Mouse (Mus musculus) embryo, embryonic 10.5 days (tissue): ENCODE data around the gene Csrp1.

Source experiments
- DNase-seq: peaks from one replicate; pipeline ENCODE4 v3.0.0-alpha.2; 2015; ENCODE audit warnings: low spot score

The Csrp1 gene

DNA sequence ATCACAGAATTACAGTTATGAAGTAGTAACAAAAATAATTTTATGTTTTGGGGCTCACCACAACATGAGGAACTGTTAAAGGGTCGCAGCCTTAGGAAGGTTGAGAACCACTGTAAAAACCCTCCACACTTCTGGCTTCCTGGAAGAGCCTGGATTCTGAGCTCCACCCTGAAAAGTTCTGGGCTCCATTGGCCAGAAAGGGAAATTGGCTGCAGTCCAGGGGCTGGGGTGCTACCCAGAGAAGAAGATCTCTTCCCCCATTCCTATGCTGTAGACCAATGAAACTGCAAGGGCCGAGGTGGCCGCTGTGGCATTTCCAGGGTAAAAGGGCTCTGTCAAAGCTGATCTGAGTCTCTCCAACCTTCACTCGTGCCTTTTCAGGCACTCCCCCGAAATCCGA, 21.8 kb upstream of the Csrp1 start:
- DNase-seq = no peak

DNA sequence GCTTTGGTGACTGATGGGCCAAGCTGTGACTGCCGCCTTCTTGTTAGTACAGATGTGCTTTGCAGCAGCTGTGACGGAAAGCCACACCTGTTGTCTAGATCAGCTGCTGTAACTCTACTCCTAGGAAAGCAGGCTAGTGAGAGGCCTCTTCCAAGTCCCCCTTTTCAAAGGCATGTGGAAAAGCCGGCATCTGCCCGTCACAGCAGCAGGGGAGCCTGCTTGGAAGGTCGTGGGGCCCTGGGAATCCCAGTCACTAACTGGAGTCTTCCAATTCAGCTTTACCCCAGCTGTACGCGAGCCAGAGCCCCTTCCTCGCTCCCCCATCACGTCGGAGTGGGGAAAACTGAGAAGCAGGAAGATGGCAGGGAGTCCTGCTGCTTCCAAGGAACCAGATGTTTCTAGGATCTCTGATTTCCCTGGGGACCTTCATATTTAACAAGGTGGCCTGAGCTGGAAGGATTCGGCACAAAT, 21.4 kb upstream of the Csrp1 start:
- DNase-seq = peak; percentile 73

DNA sequence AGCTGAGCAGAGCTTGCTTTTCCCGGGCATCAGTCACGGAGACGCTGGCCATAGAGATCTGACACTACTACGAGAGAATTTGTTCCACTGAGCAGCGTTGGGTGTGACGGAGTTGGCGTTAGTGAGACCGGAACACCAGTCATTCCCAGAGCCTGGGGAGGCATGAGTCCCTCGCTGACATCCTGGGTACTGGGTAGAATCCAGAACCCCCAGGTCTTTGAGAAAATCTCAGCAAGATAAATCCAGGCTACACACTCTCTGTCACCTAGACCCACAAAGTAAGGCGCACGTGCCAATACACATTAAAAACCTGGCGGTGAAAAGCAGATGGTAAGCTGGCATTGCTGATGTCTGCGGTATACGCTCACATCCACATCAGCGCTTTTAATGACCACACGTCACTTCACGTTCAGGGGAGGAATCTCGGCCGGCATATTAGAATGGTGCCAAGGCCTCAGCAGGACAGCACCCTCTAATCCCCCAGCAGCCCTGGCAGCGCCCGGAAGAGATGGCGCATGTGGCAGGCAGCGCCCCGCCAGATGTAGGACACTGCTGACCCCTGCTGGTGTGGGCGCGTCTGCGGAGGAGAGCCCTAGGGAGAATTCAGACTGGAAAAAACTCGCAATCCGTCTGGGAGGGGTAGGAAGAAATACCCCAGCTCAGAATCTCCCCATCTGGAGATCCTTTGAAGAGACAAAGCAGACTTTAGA, 20.7 kb upstream of the Csrp1 start:
- peak; percentile 83 for DNase-seq

DNA sequence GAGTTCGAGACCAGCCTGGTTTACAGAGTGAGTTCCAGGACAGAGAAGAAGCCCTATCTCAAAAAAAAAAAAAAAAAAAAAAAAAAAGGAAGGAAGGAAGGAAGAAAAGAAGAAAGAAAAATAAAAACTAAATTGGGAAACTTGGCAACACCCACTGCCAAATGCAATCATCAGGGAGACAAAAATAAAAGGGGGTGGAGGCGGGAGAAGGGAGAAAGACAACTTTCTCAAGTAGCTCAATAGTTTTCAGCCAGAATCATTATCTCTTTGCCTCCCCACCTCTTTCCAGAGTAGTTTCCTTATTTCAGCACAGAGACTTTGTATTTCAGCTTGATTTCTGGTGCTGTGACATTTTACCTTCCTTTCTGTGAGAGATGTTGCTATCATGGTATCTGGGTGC, 20.0 kb upstream of the Csrp1 start:
- DNase-seq = no peak

DNA sequence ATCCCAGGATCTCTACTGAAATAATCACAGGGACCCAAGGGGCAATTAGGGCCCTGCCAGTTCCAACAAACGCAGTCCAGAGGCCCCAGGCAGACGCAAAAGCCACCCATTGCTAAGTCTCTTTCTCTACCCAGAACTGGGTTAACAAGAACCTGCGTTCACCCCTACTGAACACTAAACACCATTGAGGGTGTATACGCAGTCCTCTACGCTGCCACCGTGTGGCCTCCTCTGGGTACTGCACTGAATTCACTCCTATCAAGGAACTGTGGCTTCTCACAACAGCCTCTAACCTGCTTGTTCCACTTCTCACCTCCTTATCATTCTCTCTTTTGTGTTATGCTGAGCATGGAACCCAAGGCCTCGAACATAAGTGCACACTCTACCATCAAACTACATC, 19.3 kb upstream of the Csrp1 start:
- DNase-seq = peak; percentile 95

DNA sequence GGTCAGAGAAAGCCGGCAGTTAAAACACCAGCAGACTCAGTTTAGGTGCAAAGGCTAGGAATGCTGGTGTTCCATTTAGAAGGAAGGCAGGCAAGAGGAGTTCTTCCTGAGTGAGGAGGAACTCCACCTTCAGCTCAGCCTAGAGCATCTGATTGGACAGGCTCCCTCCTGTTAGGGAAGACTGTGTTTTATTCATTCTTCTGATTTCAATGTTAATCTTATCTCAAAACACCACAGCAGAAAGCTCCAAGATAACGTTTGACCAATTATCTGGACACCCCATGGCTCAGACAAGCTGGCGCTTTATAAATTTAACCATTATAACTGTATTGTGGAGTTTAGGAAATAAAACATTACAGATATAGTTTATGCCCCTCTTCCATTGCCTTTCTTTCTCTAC, 18.5 kb upstream of the Csrp1 start:
- DNase-seq = no peak

DNA sequence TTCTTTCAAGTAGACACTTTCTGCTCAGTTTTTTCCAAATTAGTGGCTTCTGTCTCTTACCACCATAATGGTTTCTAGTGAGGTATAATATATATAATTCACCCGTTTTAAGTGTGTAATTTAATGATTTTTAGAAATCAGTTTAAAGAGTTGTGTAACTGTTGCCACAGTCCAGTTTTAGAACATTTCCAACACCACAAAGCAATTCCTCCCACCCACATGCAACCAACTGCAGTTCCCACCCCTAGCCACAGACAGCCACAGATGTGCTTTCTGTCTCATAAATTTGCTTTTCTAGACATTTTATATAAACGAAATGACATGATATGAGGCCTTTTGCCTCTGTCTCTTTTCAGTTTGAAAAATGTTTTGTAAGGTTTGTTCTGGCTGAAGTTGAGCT, 17.1 kb upstream of the Csrp1 start:
- DNase-seq = no peak

DNA sequence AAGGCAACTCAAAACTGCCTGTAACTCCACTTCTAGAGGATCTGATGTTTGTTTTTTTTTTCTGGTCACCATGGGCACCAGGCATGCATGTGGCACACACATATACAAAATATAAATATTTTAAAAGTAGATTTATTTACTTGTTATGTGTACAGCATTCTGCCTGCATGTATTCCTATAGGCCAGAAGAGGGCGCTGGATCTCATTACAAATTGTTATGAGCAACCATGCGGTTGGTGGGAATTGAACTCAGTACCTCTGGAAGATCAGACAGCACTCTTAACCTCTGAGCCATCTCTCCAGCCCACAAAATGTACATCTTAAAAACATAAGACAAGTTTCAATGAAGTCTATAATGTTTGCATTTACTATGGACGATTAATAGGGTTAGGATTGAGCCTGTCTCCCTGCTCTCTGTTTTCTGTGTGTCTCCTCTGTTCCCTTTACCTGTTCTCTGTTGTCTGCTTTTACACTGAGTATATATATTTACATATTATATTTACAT, 15.5 kb upstream of the Csrp1 start:
- DNase-seq = no peak

DNA sequence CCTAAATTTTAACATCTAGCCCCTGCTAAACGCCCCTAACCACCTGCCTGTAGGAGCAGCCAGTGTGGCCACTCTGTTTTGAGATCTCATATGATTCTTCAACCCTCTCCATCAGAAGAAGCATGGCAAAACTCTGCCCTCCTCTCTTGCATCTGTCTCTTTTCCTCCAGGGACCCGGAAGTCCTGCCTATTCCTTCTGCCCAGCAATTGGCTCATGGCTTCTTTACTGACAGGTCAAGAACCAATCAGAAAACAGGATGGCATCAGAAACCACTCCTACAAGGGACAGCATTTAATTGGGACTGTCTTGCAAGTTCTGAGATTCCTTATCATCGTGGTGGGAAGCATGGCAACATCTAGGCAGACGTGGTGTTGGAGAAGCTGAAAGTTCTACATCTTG, 11.5 kb upstream of the Csrp1 start:
- no peak for DNase-seq

DNA sequence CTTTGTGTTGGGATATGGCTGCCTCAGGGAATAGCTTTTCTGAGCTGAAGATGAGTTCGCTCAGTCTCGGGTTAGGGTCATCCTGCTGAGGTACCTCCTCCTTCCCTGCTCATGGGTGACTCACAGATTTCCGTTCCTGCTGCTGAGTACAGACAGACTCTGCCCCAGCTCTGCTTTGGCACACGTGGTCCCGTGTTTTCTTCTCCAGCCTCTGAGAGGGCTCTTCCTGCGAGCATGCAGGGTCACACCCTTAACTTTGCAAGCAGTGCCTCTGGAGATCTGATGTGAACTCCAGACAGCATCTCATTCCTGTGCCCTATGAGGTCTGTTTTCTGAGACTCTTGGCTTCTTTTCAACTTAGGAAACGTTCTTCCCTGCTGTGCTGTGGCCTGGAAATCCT, 8.7 kb upstream of the Csrp1 start:
- no peak for DNase-seq

DNA sequence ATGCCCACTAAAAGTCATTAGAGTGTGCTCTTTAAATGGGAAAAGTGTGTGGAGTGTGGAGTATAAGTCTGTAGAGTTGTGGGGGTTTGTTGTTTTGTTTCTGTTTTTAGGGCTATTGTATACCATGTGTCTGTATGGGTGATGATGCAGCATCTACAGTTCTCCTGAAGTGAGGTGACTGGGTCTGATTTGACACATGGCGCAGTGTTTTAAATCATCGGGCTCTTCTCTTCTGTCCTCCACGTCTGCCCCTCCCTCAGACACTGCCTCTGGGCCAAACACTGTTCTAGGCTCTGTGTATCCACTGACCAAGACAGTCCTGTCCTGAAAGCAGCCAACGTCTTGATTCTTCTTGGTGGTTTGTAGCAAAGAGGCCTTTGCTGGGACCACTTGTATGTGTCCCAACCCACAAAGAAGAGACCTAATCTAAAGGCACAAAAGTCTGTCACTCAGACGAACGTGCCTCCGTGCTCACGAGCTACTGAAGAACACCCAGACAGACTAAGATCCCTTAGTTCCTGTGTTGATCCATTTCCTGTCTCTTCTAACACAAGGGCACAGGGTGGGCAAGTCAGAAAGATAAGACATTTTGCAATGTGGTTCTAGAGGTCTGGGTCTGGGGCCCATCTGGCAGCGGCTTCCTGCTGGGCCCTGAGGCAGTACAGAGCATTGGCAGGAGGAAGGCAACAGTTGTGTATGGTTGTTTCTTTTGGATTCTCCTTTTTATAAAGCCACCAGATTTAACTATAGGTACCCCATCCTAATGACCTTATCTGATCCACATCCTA, 5.6 kb upstream of the Csrp1 start:
- no peak for DNase-seq

DNA sequence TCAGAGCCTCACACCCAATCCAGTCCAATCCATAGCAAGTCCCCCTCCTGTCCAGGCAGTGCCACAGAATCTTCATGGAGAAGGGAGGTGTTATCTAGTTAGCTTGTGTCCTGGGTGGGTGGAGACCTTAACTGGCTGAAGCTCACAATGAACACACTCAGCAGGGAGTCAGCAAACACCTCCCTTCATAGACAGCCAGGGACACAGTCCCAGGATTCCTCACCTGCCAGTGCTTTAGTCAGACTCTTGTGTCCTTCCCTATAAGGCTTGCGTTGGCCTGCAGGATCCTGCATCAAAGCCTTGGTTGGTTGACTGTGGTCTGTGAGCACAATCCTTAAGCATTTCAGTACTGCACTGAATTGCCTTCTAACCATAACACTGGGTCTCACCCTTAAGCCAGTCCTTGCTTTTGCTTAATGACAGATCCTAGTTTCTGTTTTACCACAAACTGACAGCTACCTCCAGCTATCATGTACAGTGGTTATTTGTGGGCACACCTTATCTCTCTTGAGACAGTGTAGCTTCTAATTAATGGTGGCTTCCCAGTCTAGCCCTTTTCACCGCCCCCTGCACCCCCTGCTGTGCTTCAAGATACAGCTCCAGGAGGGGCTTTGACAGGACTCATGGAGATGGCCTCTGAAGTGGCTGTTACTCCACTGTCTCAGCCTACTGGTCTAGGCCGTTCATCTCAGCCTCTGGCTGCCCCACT, 4.8 kb upstream of the Csrp1 start:
- DNase-seq = no peak

DNA sequence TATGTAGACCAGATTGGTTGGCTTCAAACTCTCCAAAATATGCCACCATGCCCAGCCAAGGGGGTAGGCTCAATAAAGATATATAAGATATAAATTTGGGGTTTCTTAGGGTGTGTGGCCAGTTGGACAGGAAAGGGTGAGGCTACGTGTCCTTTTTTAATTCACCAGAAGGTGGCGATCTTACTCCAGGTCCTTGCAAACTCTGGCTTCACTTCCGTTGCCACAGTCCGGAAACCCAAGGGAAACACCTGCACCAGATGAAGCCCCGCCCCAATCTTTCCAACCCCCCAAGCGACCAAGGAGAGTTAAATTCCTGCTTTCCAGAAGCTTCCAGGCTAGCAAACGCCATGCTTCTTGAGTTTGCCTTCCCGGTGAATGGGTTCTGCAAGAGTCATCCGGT, 375 bp upstream of the Csrp1 start:
- DNase-seq = peak; percentile 90

DNA sequence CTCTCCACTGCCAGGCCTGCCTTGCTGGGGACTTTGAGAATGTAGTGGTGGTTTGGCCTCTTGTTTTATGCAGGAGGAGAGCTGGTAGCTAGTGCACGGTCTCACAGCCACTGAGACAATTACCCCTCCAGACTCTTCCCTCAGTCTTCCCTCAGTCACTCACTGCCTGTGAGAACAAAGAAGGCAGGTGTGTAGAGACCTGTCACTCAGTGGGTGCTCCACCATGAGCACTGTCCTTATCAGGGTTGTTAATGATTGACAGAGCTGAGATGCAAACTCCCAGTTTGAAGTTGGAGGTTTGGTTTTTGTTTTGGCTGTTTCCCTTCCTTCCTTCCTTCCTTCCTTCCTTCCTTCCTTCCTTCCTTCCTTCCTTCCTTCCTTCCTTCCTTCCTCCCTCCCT, 3.2 kb downstream of the Csrp1 start:
- no peak for DNase-seq

DNA sequence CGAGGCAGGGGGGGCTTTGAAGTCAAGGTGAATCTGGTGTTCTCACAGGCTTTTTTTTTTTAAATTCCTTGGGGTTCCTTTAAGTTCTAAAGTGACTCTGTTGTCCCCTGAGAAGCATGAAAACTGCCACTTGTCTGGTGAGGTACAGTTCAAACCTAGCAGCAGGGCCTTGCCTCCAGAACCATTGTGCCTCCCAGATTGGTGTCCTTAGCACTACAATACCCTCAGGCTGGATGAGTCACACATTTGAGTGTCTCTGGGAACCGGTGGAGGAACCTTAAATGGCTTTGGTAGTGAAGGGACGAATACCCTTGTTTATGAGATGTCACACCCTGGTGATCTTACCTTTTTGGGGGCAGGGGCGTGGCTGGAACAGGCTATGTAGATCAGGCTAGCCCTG, 4.3 kb downstream of the Csrp1 start:
- DNase-seq = no peak

DNA sequence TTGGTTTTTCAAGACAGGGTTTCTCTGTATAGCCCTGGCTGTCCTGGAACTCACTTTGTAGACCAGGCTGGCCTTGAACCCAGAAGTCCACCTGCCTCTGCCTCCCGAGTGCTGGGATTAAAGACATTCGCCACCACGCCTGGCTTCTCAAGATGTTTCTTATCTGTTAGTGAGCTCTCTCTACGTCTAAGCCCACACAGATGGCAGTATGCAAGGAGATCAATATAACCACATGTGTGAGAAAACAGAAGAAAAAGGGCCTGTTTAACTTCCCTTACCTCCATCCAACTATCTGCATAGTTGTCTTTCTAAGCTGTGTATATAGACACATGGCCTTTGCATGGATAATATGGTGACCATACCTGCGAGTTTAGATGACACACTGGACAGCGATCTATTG, 5.5 kb downstream of the Csrp1 start:
- no peak for DNase-seq

DNA sequence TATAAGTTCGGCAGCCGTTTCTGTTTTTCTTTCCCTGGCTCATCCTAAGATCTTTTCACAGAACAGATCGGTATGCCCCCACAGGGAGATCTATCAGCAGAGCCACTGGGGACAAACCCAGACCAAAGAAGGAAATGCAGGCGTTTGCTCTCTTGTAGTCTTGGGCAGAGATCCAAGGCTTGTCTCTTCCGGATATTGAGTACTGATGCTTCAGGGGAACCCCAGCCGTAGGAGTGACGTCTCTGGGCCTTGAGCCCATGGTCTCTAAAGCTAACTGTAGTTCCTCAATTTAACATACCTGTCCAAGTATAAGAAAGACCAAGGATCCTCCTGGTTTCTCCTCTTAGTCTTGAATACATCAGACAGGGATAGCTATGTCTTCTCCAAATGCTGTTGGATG, 6.1 kb downstream of the Csrp1 start:
- DNase-seq = no peak

DNA sequence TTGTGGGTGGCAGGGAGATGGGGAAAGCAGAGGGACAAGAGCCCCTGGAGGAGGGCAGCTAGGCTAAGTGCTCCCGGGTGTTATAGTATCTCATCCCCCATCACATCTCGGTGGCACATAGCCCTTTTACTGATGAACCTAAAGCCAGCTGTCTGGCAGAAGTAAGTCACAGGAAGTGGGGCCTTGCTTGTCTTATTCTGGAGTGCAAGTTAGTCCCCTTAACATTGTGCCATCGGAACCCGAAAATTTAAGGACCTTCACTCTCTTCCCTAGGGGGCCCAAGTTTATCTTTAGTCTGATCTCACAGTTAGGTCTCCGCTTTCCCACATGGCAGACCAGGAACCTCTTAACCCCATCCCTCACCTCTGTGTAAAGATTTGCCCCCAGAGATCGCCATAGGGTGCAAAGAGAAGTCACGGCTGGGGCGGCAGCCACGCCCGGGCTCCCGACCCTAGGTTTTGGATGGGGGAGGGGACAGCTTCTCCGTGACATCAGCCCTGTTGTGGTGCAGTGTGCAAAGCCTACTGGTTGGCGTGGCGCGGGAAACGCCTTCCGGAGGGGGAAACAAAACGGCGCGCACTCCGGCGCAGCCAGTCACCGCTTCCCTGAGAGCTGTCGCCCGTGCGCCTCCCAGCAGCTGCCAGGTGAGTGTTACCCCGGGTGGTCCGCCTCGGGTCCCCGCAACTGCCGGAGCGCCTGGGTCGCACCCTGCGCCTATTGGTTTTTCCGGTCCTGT, 8.9 kb downstream of the Csrp1 start:
- peak; percentile 93 for DNase-seq

DNA sequence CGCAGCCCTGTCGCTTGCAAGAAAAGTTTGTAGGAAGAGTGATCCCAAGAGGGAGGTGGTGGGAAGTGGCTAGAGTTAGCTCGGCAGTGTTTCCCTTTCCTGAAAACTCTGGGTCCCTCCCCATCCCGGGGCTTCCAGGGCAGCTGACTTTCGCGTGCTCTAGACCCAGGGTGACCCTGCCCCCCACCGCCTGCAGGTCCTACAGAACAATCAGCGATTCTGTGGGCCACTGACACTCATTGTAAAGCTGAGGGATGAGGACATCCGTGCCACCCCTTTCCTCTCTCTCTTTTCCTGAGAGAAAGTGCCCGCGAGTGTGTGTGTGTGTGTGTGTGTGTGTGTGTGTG, 9.5 kb downstream of the Csrp1 start:
- no peak for DNase-seq

DNA sequence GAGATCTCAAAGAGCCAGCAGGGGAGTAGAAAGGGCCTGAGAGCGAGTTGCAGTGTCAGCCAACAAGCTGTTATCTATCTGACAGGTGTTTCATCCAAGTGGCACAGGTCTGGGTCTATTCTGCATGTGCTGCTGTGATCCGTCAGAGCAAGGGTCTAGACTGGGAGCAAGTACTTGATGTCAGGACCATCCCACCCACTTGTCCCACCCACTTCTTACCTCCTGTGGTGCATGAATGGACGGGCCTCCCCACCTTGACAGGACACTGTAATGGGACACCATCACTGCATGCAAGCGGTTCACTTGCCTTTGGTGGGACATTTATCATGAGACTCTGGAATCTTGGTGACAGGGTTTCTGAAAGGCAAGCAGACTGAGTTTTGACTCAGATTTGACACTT, 10.0 kb downstream of the Csrp1 start:
- DNase-seq = no peak

DNA sequence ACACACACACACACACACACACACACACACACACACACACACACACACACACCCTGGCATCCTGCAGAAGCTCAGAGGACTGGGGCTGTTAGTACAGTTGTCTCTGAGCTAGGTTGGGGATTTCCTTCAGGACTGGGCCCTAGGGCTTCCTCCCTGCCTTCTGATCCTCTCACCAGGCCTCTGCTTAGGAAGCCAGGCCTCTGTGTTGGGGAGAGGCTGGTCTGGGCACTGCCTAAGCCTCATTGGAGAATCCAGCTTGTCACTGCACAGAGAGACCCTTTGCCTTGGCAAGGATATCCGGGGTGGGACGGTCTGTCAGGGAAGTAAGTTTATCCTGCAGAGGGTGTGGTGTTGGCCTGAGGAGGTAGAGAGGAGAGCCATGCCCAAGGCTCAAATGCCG, 10.4 kb downstream of the Csrp1 start:
- DNase-seq = no peak

DNA sequence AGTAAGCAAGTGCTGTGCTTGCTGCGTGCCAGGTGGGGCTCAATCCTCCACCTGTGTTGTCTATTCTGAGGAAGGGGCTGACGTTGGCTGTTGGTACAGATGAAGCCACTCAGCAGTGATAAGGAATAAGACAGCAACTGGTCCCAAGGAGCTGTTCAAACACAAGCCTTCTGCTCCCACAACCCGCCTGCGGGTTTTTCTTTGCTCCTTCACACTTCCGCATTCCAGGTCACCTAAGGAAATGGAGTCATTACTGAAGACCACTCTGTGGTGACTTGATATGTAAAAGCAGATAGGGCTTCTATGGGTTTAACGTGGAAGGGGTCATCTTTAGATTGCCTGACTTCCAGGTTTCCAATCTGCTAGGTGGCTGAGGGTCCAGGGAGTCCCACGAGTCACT, 11.5 kb downstream of the Csrp1 start:
- DNase-seq = no peak
